Mouse (Mus musculus) liver, embryonic 16.5 days (tissue): ENCODE results near the gene Palld. TPM values are rescaled to one million over a fixed set of nuclear protein-coding genes. Genes with fewer than 3 reads are reported as not detected.

ENCODE experiments used
- ATAC-seq: fragments of 200-750 bp; cut with Nextera tagmentation; 2 replicates; pipeline ENCODE4 v1.8.0; 2017; ENCODE audit warnings: low read depth, mild to moderate bottlenecking, moderate number of reproducible peaks, moderate library complexity
- H3K27ac ChIP-seq: fragments of 300-500 bp; sonication (generic); 2 replicates; pipeline ENCODE4 v1.5.1; 2014; ENCODE audit warnings: mild to moderate bottlenecking, low read length
- H3K27me3 ChIP-seq: fragments of 300-500 bp; sonication (generic); 2 replicates; pipeline ENCODE4 v1.6.1; 2014; ENCODE audit warnings: low read depth, low read length, mixed read lengths; ENCODE audit not compliant: control insufficient read depth, insufficient read depth
- H3K36me3 ChIP-seq: fragments of 300-500 bp; sonication (generic); 2 replicates; pipeline ENCODE4 v1.6.1; 2014; ENCODE audit warnings: mild to moderate bottlenecking; ENCODE audit not compliant: control insufficient read depth, insufficient read depth
- H3K4me1 ChIP-seq: fragments of 300-500 bp; sonication (generic); 2 replicates; pipeline ENCODE4 v1.6.1; 2014; ENCODE audit warnings: low read depth, low read length, mixed read lengths; ENCODE audit not compliant: control insufficient read depth
- H3K4me2 ChIP-seq: fragments of 300-500 bp; sonication (generic); 2 replicates; pipeline ENCODE4 v1.6.1; 2014; ENCODE audit warnings: low read depth, low read length, mixed read lengths
- H3K4me3 ChIP-seq: fragments of 300-500 bp; sonication (generic); 2 replicates; pipeline ENCODE4 v1.5.1; 2014; ENCODE audit warnings: low read depth, mild to moderate bottlenecking, low read length
- H3K9ac ChIP-seq: fragments of 300-500 bp; sonication (generic); 2 replicates; pipeline ENCODE4 v1.6.1; 2014; ENCODE audit warnings: low read depth, low read length
- H3K9me3 ChIP-seq: fragments of 300-500 bp; sonication (generic); replicated peaks from 2 replicates; pipeline ENCODE4 v1.6.1; 2016; ENCODE audit warnings: low read length; ENCODE audit not compliant: control insufficient read depth
- WGBS: fragments of 180-500 bp; shearing (Covaris S2); extraction: QIAGEN DNeasy Blood & Tissue Kit; methylation state at CpG from one replicate; pipeline ENCODE4 v1.1.7; 2014; ENCODE audit not compliant: insufficient replicate concordance; 5-methylcytosine and 5-hydroxymethylcytosine counted together
- polyA plus RNA-seq: library from polyadenylated mRNA; unstranded; fragments of >200 nt; fragmentation: Nextera tagmentation; extraction: Ambion mirVana; gene quantifications from 2 replicates; pipeline ENCODE4 v1.2.1, GENCODE M21; 2015

The Palld gene
- polyA plus RNA-seq, 1 experiment from 2014 or later: 7.3 TPM

- Histone ChIP-seq H3K4me2 (no peak overlapping the region), H3K27me3 (no peaks in the 10 kb centered on the region), H3K9ac (no peak overlapping the region), H3K9me3 (no peaks in the 10 kb centered on the region), H3K4me3 (no peak overlapping the region), H3K27ac (no peak overlapping the region), H3K4me1 (no peaks in the 10 kb centered on the region; the same call in 1 of the 2 replicates), H3K36me3 (no peaks in the 10 kb centered on the region)
- ATAC-seq: peak; percentile 71
Observed at GRCm38 (mm10) chr8:61569211-61569610, 333.3 kb downstream of the Palld start.

GRCm38 (mm10) chr8:61563378-61563777 is 339.1 kb downstream of the Palld start:
- H3K4me3 ChIP-seq: no peak overlapping the region
- WGBS: 59% methylated on average over 4 of the region's 4 CpGs
- H3K27ac ChIP-seq: no peak overlapping the region
- ATAC-seq: no peak
- no peaks in the 10 kb centered on the region for H3K27me3 ChIP-seq
- no peak overlapping the region for H3K9ac ChIP-seq
- no peak overlapping the region for H3K4me2 ChIP-seq
- no peaks in the 10 kb centered on the region for H3K9me3 ChIP-seq
- peaks cover 2% of the 10 kb centered on the region for H3K4me1 ChIP-seq
- H3K36me3 ChIP-seq: no peaks in the 10 kb centered on the region

- 64% methylated on average over 4 of the region's 4 CpGs for WGBS
Observed at GRCm38 (mm10) chr8:61562626-61563025, 339.9 kb downstream of the Palld start.

DNA sequence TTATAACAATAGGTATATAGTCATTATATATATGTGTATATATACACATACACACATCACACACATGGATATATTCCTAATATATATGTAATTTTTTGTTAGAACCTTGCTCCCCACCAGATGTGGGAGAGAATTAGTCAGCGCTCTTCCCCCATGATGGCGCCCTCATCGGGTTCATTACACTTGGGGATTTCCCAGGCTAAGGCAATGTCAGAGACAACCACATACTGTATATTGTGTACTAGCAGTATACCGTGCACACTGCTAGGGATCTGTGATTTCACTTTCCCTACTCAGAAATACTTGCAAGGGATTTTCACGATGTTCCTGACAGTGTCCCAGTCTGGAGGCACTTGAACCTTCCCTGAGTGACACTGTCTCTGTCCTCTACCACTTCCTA is 341.3 kb downstream of the Palld start:
- 80% methylated on average over 5 of the region's 5 CpGs for WGBS
- Histone ChIP-seq H3K9ac (no peak overlapping the region), H3K27ac (no peak overlapping the region), H3K4me1 (peaks cover 2% of the 10 kb centered on the region), H3K9me3 (no peaks in the 10 kb centered on the region), H3K4me3 (no peak overlapping the region), H3K4me2 (no peak overlapping the region), H3K27me3 (no peaks in the 10 kb centered on the region), H3K36me3 (no peaks in the 10 kb centered on the region)
- no peak for ATAC-seq

More at GRCm38 (mm10) chr8:61562626-61563025, 339.9 kb downstream of the Palld start:
- no peaks in the 10 kb centered on the region for H3K9me3 ChIP-seq
- peaks cover 2% of the 10 kb centered on the region for H3K4me1 ChIP-seq
- no peaks in the 10 kb centered on the region for H3K36me3 ChIP-seq
- H3K9ac ChIP-seq: no peak overlapping the region
- H3K27me3 ChIP-seq: no peaks in the 10 kb centered on the region
- H3K4me3 ChIP-seq: no peak overlapping the region
- no peak overlapping the region for H3K27ac ChIP-seq
- no peak for ATAC-seq
- no peak overlapping the region for H3K4me2 ChIP-seq

- no peak overlapping the region for H3K4me2 ChIP-seq
- H3K4me3 ChIP-seq: no peak overlapping the region
- no peak overlapping the region for H3K27ac ChIP-seq
- WGBS: 67% methylated on average over 4 of the region's 4 CpGs
- no peaks in the 10 kb centered on the region for H3K9me3 ChIP-seq
- H3K9ac ChIP-seq: no peak overlapping the region
- peaks cover 2% of the 10 kb centered on the region for H3K4me1 ChIP-seq
- H3K36me3 ChIP-seq: no peaks in the 10 kb centered on the region
- H3K27me3 ChIP-seq: no peaks in the 10 kb centered on the region
- no peak for ATAC-seq
Observed at GRCm38 (mm10) chr8:61559979-61560378, 342.5 kb downstream of the Palld start.

DNA sequence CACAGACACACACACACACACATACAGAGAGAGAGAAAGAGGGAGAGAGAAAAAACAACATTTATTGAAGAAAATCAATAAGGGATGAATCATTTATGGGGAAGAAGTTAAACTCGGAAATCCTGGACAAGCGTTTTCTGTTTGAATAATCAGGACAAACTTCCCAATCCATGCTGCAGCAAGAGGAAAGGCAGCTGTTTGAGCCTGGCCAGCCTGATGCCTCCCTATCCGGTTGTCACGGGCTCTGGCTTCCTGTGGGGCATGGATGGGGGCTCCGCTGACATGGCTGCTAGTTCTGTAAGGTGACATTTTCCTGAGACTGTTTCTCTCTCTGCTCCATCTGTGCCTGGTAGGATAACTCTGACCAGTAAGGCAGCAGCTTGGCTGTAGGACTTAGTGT is 343.0 kb downstream of the Palld start:
- H3K4me2 ChIP-seq: no peak overlapping the region
- H3K27me3 ChIP-seq: no peaks in the 10 kb centered on the region
- no peak overlapping the region for H3K27ac ChIP-seq
- WGBS: 45% methylated on average over 5 of the region's 5 CpGs
- no peak for ATAC-seq
- H3K36me3 ChIP-seq: no peaks in the 10 kb centered on the region
- no peak overlapping the region for H3K9ac ChIP-seq
- no peak overlapping the region for H3K4me3 ChIP-seq
- H3K4me1 ChIP-seq: peaks cover 2% of the 10 kb centered on the region
- H3K9me3 ChIP-seq: no peaks in the 10 kb centered on the region

- no peaks in the 10 kb centered on the region for H3K36me3 ChIP-seq
- no peaks in the 10 kb centered on the region for H3K9me3 ChIP-seq
- WGBS: 51% methylated on average over 12 of the region's 12 CpGs
- H3K27me3 ChIP-seq: no peaks in the 10 kb centered on the region
- no peak overlapping the region for H3K4me3 ChIP-seq
- H3K4me2 ChIP-seq: no peak overlapping the region
- no peak overlapping the region for H3K27ac ChIP-seq
- no peak overlapping the region for H3K9ac ChIP-seq
- ATAC-seq: no peak
- H3K4me1 ChIP-seq: peaks cover 2% of the 10 kb centered on the region
Observed at GRCm38 (mm10) chr8:61558051-61558846, 344.2 kb downstream of the Palld start.

DNA sequence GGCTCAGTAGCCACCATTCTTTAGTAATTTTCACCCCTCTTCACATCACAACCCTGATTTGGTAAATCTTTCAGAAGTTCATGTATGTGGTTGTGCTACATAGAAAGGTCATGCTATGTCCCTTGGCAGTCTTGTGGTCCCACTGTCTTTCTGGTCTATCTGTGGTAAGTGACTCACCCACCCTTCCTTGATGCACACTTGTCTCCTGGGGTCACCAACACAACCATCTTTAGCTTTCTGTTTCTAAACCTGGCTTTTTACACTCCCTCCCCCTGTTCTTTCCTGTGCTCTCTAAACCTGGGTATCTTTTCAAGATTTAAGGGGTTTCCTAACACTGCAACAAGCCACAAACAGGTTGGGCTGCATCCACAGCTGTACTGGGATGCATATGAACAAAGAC is 345.5 kb downstream of the Palld start:
- no peak overlapping the region for H3K4me3 ChIP-seq
- peaks cover 2% of the 10 kb centered on the region for H3K4me1 ChIP-seq
- ATAC-seq: no peak
- H3K9ac ChIP-seq: no peak overlapping the region
- H3K9me3 ChIP-seq: no peaks in the 10 kb centered on the region
- no peaks in the 10 kb centered on the region for H3K27me3 ChIP-seq
- H3K36me3 ChIP-seq: no peaks in the 10 kb centered on the region
- H3K27ac ChIP-seq: no peak overlapping the region
- H3K4me2 ChIP-seq: no peak overlapping the region

DNA sequence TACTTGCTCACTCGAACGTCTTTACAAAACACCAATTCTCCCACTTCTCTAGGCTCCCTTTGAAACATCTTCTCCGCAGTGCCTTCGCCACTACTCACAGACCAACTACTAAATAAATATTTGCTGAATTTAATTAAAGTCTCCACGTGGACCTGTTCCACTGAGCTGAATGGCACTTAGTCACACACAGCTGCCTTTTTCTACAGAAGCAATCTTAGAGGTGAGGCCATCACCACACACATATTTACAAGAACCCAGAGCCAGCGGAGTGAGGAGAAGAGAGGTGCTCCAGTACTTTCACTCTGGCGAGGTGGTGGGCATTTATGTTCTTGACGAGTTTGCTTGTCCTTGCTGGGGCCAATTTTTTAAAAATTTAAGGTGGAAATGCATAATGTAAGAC is 346.3 kb downstream of the Palld start:
- H3K4me2 ChIP-seq: no peak overlapping the region
- H3K27me3 ChIP-seq: no peaks in the 10 kb centered on the region
- H3K4me3 ChIP-seq: no peak overlapping the region
- H3K4me1 ChIP-seq: peaks cover 2% of the 10 kb centered on the region
- no peak overlapping the region for H3K9ac ChIP-seq
- H3K9me3 ChIP-seq: no peaks in the 10 kb centered on the region
- WGBS: 58% methylated on average over 8 of the region's 8 CpGs
- H3K36me3 ChIP-seq: no peaks in the 10 kb centered on the region
- ATAC-seq: no peak
- no peak overlapping the region for H3K27ac ChIP-seq
